Mouse (Mus musculus): ENCODE data around the gene Pex5.

DNA sequence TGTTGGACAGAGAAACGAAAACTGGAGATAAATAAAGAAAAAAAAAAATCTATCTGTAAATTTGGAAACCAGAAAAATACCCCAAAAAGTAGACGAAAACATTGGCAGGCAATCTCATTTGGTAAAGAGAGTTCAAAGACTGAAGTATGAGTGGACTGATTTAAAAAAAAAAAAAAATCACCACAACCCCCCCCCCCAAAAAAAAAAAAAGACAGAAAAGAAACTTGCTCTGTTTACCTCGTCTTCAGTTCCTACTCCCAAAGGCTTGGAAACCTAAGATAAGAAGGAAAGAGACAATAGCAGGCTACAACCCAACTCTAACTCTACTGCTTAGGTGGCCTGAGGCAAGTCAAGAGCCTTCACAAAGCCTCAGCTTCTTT, 1.1 kb downstream of the Pex5 start:
- TF ChIP-seq TAL1 (IDR thresholded peaks at IDR 0.05; ENCODE audit: low read length): no peak
- no peak for TF ChIP-seq GATA1 (IDR thresholded peaks at IDR 0.05; ENCODE audit: low read length)

Measured in erythroblast, embryonic 14.5 days (primary cell).